Mouse (Mus musculus): Measurements from ENCODE around the gene Hoxd10. TPM values are rescaled to one million over a fixed set of nuclear protein-coding genes. Genes with fewer than 3 reads are reported as not detected.

The Hoxd10 gene
- total and polyA plus RNA-seq, 3 experiments: not detected

DNA sequence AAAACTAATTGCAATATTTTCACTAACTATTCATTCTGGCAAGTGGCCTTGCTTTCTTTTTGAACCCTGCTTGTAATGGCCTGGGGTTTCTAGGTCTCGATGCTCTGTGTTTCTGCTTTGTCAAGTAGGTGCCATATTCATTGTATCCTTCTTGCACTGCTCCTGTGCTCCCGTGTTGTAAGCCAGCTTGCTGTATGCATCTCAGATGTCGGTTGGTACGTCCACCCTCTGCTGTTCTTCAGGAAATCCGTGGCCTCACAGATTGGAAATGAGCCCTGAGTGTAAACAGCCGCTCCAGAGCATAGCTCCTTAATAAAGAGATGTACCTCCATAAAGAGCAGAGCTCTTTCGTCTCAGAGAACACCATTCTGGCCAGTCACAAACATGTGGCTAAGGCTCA is 15.9 kb downstream of the Hoxd10 start:
- Histone ChIP-seq H3K4me2 (ENCODE audit: insufficient read depth, low read depth, poor library complexity, severe bottlenecking) (no peak overlapping the region), H3K79me2 (replicated peaks; ENCODE audit: control insufficient read depth, extremely low read depth, insufficient read depth, poor library complexity, severe bottlenecking) (no peaks in the 10 kb centered on the region), H3K9me3 (replicated peaks; ENCODE audit: low read length) (peaks cover 4% of the 10 kb centered on the region), H3K27ac (ENCODE audit: insufficient read depth, low read depth) (no peak overlapping the region), H3K9ac (ENCODE audit: insufficient read depth, low read depth) (no peak overlapping the region), H3K36me3 (replicated peaks in 1 of 2; ENCODE audit: control insufficient read depth in 1 of 2, insufficient read depth in 1 of 2, low read length in 1 of 2) (no peaks in the 10 kb centered on the region), H3K4me3 (replicated peaks in 1 of 3; ENCODE audit: low read depth in 2 of 3, low read length in 2 of 3, poor library complexity in 1 of 3) (no peak overlapping the region), H3K27me3 (replicated peaks) (peaks cover 6% of the 10 kb centered on the region), H3K4me1 (ENCODE audit: control insufficient read depth in 1 of 2, insufficient read depth in 2 of 2) (peaks cover 0 to 4% of the 10 kb centered on the region in 2 experiments; a peak in 2 of 4 replicates)
- TF ChIP-seq RAD21 (IDR thresholded peaks at IDR 0.05; ENCODE audit: low read depth, low read length) (no peak), TBP (conservative IDR thresholded peaks at IDR 0.05; ENCODE audit: low read depth, low read length) (no peak), IRF4 (IDR thresholded peaks at IDR 0.05; ENCODE audit: low read depth, low read length) (no peak), USF2 (conservative IDR thresholded peaks at IDR 0.05; ENCODE audit: low read depth, low read length) (no peak), SIN3A (IDR thresholded peaks at IDR 0.05; ENCODE audit: low read length) (no peak), CHD2 (IDR thresholded peaks at IDR 0.05; ENCODE audit: low read length) (no peak), HCFC1 (IDR thresholded peaks at IDR 0.05; ENCODE audit: low read depth, low read length) (no peak), POLR2AphosphoS2 (IDR thresholded peaks at IDR 0.05; ENCODE audit: low read depth, low read length) (no peak), E2F4 (IDR thresholded peaks at IDR 0.05; ENCODE audit: insufficient replicate concordance, low read depth, low read length) (no peak), EP300 (IDR thresholded peaks at IDR 0.05; ENCODE audit: low read length) (no peak), ZC3H11A (IDR thresholded peaks at IDR 0.05; ENCODE audit: low read depth, low read length) (no peak), TCF12 (IDR thresholded peaks at IDR 0.05; ENCODE audit: low read depth, low read length) (no peak)
- in situ Hi-C loops (cut with MboI; ENCODE audit: low pct_ligation_motif_present, low pct_unique_long_range_greater_than_20kb, low sequenced_read_pairs) (loop anchor here (25.0 kb wide), 1 partner anchor 880 kb away; no protein-coding TSS in a partner anchor), dilution Hi-C loops (cut with MboI; ENCODE audit: extremely low pct_ligation_motif_present, extremely low pct_unique_long_range_greater_than_20kb, low sequenced_read_pairs) (no loop called here)
- no peak for DNase-seq (ENCODE audit: extremely low read depth)

DNA sequence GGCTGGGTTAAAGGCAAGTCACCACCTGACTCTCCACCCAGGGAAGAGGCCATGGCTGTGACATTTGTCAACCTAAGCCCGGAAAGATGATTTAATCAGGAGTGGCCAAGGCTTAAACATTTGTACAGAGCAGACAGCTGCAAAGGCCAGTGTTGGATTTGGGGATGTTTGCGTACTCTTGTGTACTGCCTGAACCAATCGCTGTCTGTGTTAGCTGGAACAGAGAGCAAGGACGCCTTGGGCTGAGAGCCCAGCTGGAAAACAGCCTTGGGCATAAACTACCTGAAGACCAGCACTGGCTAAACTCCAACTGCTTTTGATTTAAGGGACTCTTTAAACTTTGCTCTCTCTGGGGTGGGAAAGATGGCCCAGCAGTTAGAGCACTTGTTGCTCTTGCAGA is 17.0 kb downstream of the Hoxd10 start:
- H3K4me1 ChIP-seq (ENCODE audit: control insufficient read depth in 1 of 2, insufficient read depth in 2 of 2): peaks cover 0 to 4% of the 10 kb centered on the region in 2 experiments; a peak in 2 of 4 replicates
- no peaks in the 10 kb centered on the region for H3K36me3 ChIP-seq (replicated peaks in 1 of 2; ENCODE audit: control insufficient read depth in 1 of 2, insufficient read depth in 1 of 2, low read length in 1 of 2)
- H3K27me3 ChIP-seq (replicated peaks): peaks cover 6% of the 10 kb centered on the region
- TF ChIP-seq SIN3A (IDR thresholded peaks at IDR 0.05; ENCODE audit: low read length) (no peak), JUN (IDR thresholded peaks at IDR 0.05; ENCODE audit: insufficient read depth, low read depth, low read length) (no peak), MAFK (IDR thresholded peaks at IDR 0.05; ENCODE audit: insufficient replicate concordance, low read length) (no peak), MXI1 (IDR thresholded peaks at IDR 0.05; ENCODE audit: low read depth, low read length) (no peak), NRF1 (IDR thresholded peaks at IDR 0.05; ENCODE audit: low read depth, low read length) (no peak), CHD1 (IDR thresholded peaks at IDR 0.05; ENCODE audit: low read depth, low read length) (no peak), SMC3 (IDR thresholded peaks at IDR 0.05; ENCODE audit: low read depth, low read length) (no peak), BHLHE40 (IDR thresholded peaks at IDR 0.05; ENCODE audit: low read depth, low read length) (no peak), ZKSCAN1 (IDR thresholded peaks at IDR 0.05; ENCODE audit: borderline replicate concordance, low read depth, low read length) (no peak), CTCF (conservative IDR thresholded peaks at IDR 0.05 in 1 of 2, IDR thresholded peaks at IDR 0.05 in 1 of 2; ENCODE audit: low read depth in 2 of 2, low read length in 2 of 2) (no peak), GABPA (IDR thresholded peaks at IDR 0.05; ENCODE audit: insufficient replicate concordance, low read depth, low read length) (no peak), USF2 (conservative IDR thresholded peaks at IDR 0.05; ENCODE audit: low read depth, low read length) (no peak), POLR2AphosphoS2 (IDR thresholded peaks at IDR 0.05; ENCODE audit: low read depth, low read length) (no peak), RAD21 (IDR thresholded peaks at IDR 0.05; ENCODE audit: low read depth, low read length) (no peak), EP300 (IDR thresholded peaks at IDR 0.05; ENCODE audit: low read length) (no peak), MAX (IDR thresholded peaks at IDR 0.05; ENCODE audit: low read length) (no peak), TBP (conservative IDR thresholded peaks at IDR 0.05; ENCODE audit: low read depth, low read length) (no peak)
- H3K4me3 ChIP-seq (replicated peaks in 1 of 3; ENCODE audit: low read depth in 2 of 3, low read length in 2 of 3, poor library complexity in 1 of 3): no peak overlapping the region
- no peak overlapping the region for H3K4me2 ChIP-seq (ENCODE audit: insufficient read depth, low read depth, poor library complexity, severe bottlenecking)
- H3K27ac ChIP-seq (ENCODE audit: insufficient read depth, low read depth): no peak overlapping the region
- in situ Hi-C loops (cut with MboI; ENCODE audit: low pct_ligation_motif_present, low pct_unique_long_range_greater_than_20kb, low sequenced_read_pairs): loop anchor here (25.0 kb wide), 1 partner anchor 879 kb away; no protein-coding TSS in a partner anchor
- no peak for DNase-seq (ENCODE audit: extremely low read depth)
- H3K9me3 ChIP-seq (replicated peaks; ENCODE audit: low read length): peaks cover 4% of the 10 kb centered on the region
- H3K9ac ChIP-seq (ENCODE audit: insufficient read depth, low read depth): no peak overlapping the region
- dilution Hi-C loops (cut with MboI; ENCODE audit: extremely low pct_ligation_motif_present, extremely low pct_unique_long_range_greater_than_20kb, low sequenced_read_pairs): no loop called here
- H3K79me2 ChIP-seq (replicated peaks; ENCODE audit: control insufficient read depth, extremely low read depth, insufficient read depth, poor library complexity, severe bottlenecking): no peaks in the 10 kb centered on the region
